Mouse (Mus musculus) midbrain, embryonic 15.5 days (tissue): ENCODE measurements around the gene Gal3st2. TPM values are rescaled to one million over a fixed set of nuclear protein-coding genes. Genes with fewer than 3 reads are reported as not detected.
"Not testable (repeated sequence)": the region's sequence is repeated elsewhere in the genome, so short reads cannot be mapped to it uniquely, and the experiment has no call there.

Experiments
- ATAC-seq: fragments of 200-750 bp; cut with Nextera tagmentation; replicated peaks from 2 replicates; pipeline ENCODE4 v1.8.0; 2017; ENCODE audit warnings: moderate TSS enrichment
- H3K27ac ChIP-seq: fragments of 300-500 bp; sonication (generic); 2 replicates; pipeline ENCODE4 v1.5.1; 2015; ENCODE audit warnings: mild to moderate bottlenecking, inconsistent platforms
- H3K27me3 ChIP-seq: fragments of 300-500 bp; sonication (generic); replicated peaks from 2 replicates; pipeline ENCODE4 v1.6.1; 2015; ENCODE audit warnings: inconsistent platforms
- H3K36me3 ChIP-seq: fragments of 300-500 bp; sonication (generic); replicated peaks from 2 replicates; pipeline ENCODE4 v1.6.1; 2015; ENCODE audit warnings: inconsistent platforms
- H3K4me1 ChIP-seq: fragments of 300-500 bp; sonication (generic); 2 replicates; pipeline ENCODE4 v1.6.1; 2015; ENCODE audit warnings: inconsistent platforms
- H3K4me2 ChIP-seq: fragments of 300-500 bp; sonication (generic); 2 replicates; pipeline ENCODE4 v1.6.1; 2015; ENCODE audit warnings: inconsistent platforms, mild to moderate bottlenecking, moderate library complexity
- H3K4me3 ChIP-seq: fragments of 300-500 bp; sonication (generic); 2 replicates; pipeline ENCODE4 v1.5.1; 2015; ENCODE audit warnings: mild to moderate bottlenecking, inconsistent platforms
- H3K9ac ChIP-seq: fragments of 300-500 bp; sonication (generic); 2 replicates; pipeline ENCODE4 v1.6.1; 2015; ENCODE audit warnings: mild to moderate bottlenecking, inconsistent platforms
- H3K9me3 ChIP-seq: fragments of 300-500 bp; sonication (generic); 2 replicates; pipeline ENCODE4 v1.6.1; 2016; ENCODE audit warnings: inconsistent platforms
- WGBS: fragments of 180-500 bp; shearing (Covaris S2); methylation state at CpG from one replicate; pipeline ENCODE4 v1.1.7; 2015; ENCODE audit warnings: mixed read lengths; 5-methylcytosine and 5-hydroxymethylcytosine counted together
- polyA plus RNA-seq: library from polyadenylated mRNA; unstranded; fragments of >200 nt; fragmentation: Nextera tagmentation; extraction: Ambion mirVana; gene quantifications from 2 replicates; pipeline ENCODE4 v1.2.1, GENCODE M21; 2015

The Gal3st2 gene
- polyA plus RNA-seq, 1 experiment from 2014 or later = not detected

- 71% methylated on average over 1 of the region's 1 CpGs for WGBS
These were observed 29.8 kb downstream of the Gal3st2 start for GRCm38 (mm10) chr1:93890936-93891335.

GRCm38 (mm10) chr1:93897395-93897794 lies 36.3 kb downstream of the Gal3st2 start:
- H3K9me3 ChIP-seq, H3K27ac ChIP-seq, H3K4me2 ChIP-seq, H3K27me3 ChIP-seq, H3K4me3 ChIP-seq, H3K36me3 ChIP-seq, ATAC-seq, H3K9ac ChIP-seq, H3K4me1 ChIP-seq: not testable (repeated sequence)
- WGBS = no CpG with 5 or more reads among the region's 1 CpGs

More at GRCm38 (mm10) chr1:93890936-93891335, 29.8 kb downstream of the Gal3st2 start:
- H3K4me2 ChIP-seq, H3K27ac ChIP-seq, H3K9ac ChIP-seq, H3K9me3 ChIP-seq, H3K4me1 ChIP-seq, ATAC-seq, H3K27me3 ChIP-seq, H3K4me3 ChIP-seq, H3K36me3 ChIP-seq: not testable (repeated sequence)

- not testable (repeated sequence) for H3K27ac ChIP-seq, H3K9ac ChIP-seq, H3K4me1 ChIP-seq, H3K4me2 ChIP-seq, H3K9me3 ChIP-seq, H3K4me3 ChIP-seq, H3K27me3 ChIP-seq, H3K36me3 ChIP-seq, ATAC-seq
- 58% methylated on average over 5 of the region's 5 CpGs for WGBS
These were observed 40.2 kb downstream of the Gal3st2 start for GRCm38 (mm10) chr1:93901291-93901690.

DNA sequence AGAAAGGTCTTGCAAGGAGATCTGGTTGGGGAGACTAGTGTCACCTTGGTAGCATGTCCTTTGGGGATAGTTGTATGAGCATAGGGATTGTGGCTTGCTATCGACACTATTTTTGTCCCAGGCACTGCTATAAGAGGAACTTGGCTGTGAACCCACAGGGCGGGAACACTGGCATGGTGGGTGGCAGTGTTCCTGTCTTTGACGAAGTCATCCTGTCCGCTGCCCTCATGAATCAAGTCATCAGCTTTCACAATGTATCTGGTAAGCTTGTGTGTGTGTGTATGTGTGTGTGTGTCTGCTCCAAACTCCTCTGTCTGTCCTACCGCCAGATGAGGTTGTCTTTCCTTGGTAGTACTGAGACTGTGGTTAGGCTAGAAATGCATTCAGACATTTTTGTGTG lies 45.6 kb downstream of the Gal3st2 start:
- not testable (repeated sequence) for H3K9ac ChIP-seq, H3K4me2 ChIP-seq, H3K27me3 ChIP-seq, H3K27ac ChIP-seq, H3K4me1 ChIP-seq, ATAC-seq, H3K4me3 ChIP-seq, H3K9me3 ChIP-seq, H3K36me3 ChIP-seq
- 85% methylated on average over 2 of the region's 5 CpGs for WGBS

GRCm38 (mm10) chr1:93908977-93909586 lies 48.0 kb downstream of the Gal3st2 start:
- H3K4me2 ChIP-seq, H3K4me3 ChIP-seq, ATAC-seq, H3K4me1 ChIP-seq, H3K9me3 ChIP-seq, H3K27me3 ChIP-seq, H3K36me3 ChIP-seq, H3K27ac ChIP-seq, H3K9ac ChIP-seq: not testable (repeated sequence)
- WGBS = no CpG with 5 or more reads among the region's 11 CpGs

DNA sequence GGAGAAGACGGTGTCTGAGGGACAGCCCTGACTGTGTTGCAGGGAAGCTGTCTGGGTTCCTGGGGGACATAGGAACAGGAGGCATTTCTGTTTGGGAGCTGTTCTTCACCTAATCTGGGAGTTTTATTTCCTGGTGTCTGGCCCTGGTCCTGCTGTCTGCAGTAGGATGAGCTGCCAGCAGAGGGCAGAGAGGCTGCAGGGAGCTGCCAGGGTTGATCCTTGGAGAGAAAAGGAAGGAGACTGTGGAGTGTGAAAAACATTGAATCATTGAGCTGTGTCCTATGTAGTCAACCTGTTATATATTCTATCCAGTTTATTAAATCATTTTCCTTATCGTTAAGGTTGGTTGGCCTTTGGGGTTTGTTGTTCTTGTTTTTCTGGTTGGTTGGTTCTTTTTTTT lies 50.8 kb downstream of the Gal3st2 start:
- not testable (repeated sequence) for H3K4me2 ChIP-seq, H3K9ac ChIP-seq, H3K4me3 ChIP-seq, H3K9me3 ChIP-seq, H3K4me1 ChIP-seq, H3K27me3 ChIP-seq, H3K27ac ChIP-seq, H3K36me3 ChIP-seq
- peak; percentile 53; the same call in 1 of the 2 replicates for ATAC-seq
- no CpG with 5 or more reads among the region's 2 CpGs for WGBS

- H3K36me3 ChIP-seq, H3K4me2 ChIP-seq, H3K9me3 ChIP-seq, H3K4me1 ChIP-seq, ATAC-seq, H3K27me3 ChIP-seq, H3K27ac ChIP-seq, H3K4me3 ChIP-seq, H3K9ac ChIP-seq: not testable (repeated sequence)
- WGBS = 87% methylated on average over 3 of the region's 3 CpGs
These were observed 56.1 kb downstream of the Gal3st2 start for GRCm38 (mm10) chr1:93917160-93917559.

DNA sequence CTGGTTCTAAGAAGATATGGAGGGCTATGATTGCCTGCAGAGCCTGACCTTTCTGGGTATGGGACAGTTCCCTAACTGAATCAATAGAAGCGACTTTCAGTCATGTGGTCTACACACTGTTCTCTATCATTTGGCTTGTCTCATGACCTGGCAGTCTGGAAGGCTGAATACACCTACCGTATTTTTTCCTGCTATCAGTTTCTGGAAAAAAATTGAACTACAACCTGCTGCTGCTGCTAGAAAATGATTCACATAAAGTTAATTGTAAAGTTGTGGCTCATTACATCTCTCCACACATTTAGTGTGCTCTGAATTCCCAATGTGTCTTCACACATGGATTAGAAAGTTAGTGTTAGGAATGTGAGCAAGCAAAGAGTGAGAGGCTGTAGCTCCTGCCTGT lies 56.9 kb downstream of the Gal3st2 start, which contains the start of gene Gal3st2b:
TSS of gene Gal3st2b (plus strand) at position 301 of the 400 bp plus-strand sequence.
- 90% methylated on average over 2 of the region's 2 CpGs for WGBS
- H3K27ac ChIP-seq, H3K9ac ChIP-seq, H3K4me2 ChIP-seq, H3K4me1 ChIP-seq, H3K4me3 ChIP-seq, H3K27me3 ChIP-seq, H3K9me3 ChIP-seq, ATAC-seq, H3K36me3 ChIP-seq: not testable (repeated sequence)

GRCm38 (mm10) chr1:93918775-93919174 lies 57.7 kb downstream of the Gal3st2 start:
- not testable (repeated sequence) for H3K9ac ChIP-seq, H3K4me3 ChIP-seq, H3K9me3 ChIP-seq, H3K4me2 ChIP-seq, H3K27me3 ChIP-seq, H3K36me3 ChIP-seq, H3K27ac ChIP-seq, H3K4me1 ChIP-seq, ATAC-seq
- WGBS = 77% methylated on average over 1 of the region's 1 CpGs

DNA sequence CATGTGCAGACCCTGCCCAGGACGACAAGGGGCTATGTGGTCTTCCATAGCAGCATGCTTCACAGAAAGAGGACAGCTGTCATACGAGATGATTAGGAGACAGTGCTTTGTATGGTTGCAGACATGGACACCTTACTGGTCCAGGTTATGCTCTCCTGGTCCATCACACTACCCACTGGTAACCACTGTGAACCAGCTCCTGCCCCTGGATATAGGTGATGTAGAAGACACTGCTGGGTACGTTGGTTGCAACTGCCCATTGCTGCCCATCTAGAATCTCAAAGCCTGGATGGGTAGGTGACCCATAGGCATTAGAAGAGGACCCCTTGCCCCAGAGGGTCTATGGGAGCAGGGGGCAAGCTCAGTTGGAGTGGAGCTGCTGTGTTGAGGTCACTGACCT lies 58.2 kb downstream of the Gal3st2 start:
- H3K4me1 ChIP-seq, ATAC-seq, H3K9ac ChIP-seq, H3K9me3 ChIP-seq, H3K4me3 ChIP-seq, H3K27me3 ChIP-seq, H3K27ac ChIP-seq, H3K4me2 ChIP-seq, H3K36me3 ChIP-seq: not testable (repeated sequence)
- 75% methylated on average over 3 of the region's 3 CpGs for WGBS

GRCm38 (mm10) chr1:93922609-93923008 lies 61.5 kb downstream of the Gal3st2 start:
- H3K36me3 ChIP-seq, H3K4me2 ChIP-seq, H3K4me1 ChIP-seq, H3K27me3 ChIP-seq, H3K27ac ChIP-seq, H3K9ac ChIP-seq, H3K4me3 ChIP-seq, ATAC-seq, H3K9me3 ChIP-seq: not testable (repeated sequence)
- WGBS = 79% methylated on average over 3 of the region's 3 CpGs

DNA sequence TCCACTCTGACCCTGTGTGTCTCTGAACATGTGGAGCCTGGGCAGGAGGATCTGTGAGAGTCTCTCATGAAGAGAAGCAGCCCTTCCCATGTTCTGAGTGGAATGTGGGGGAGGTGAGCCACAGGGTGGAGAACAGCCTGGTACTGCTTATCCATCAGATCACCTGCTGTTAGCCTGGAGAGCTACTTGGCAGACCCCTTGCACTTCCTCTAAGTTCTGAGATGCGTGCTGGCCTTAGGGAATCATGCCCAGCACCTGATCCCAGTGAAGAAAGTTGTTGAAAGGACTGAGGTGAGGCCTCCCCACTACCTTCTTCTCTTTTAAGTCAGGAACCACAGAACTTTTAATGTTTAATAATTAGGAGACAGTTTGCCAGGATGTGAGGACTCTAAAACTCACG lies 62.0 kb downstream of the Gal3st2 start:
- not testable (repeated sequence) for H3K9ac ChIP-seq, H3K9me3 ChIP-seq, H3K4me1 ChIP-seq, ATAC-seq, H3K4me2 ChIP-seq, H3K36me3 ChIP-seq, H3K27me3 ChIP-seq, H3K27ac ChIP-seq, H3K4me3 ChIP-seq
- WGBS = 69% methylated on average over 2 of the region's 2 CpGs
